Mouse (Mus musculus) MEL (cell line): ENCODE measurements around the gene Kif12. TPM values are rescaled to one million over a fixed set of nuclear protein-coding genes. Genes with fewer than 3 reads are reported as not detected.
A peak's percentile ranks its signal among the peaks of the same experiment; 100 is the strongest.

ENCODE experiments used
- DNase-seq: peaks from one replicate; pipeline ENCODE4 v3.0.0; 2011; ENCODE audit warnings: low read depth, low spot score
- H3K27ac ChIP-seq: 2 replicates; pipeline ENCODE4 v1.5.1; 2012; ENCODE audit warnings: low read depth, mild to moderate bottlenecking, control low read depth, low read length, moderate library complexity; ENCODE audit not compliant: control insufficient read depth
- H3K27me3 ChIP-seq, 2 experiments: fragments of 150-350 bp in 1 of 2; sonication (generic) in 1 of 2; 2 replicates each; pipeline ENCODE4 v1.6.1; 2012; ENCODE audit warnings: low read length in 2 of 2, mild to moderate bottlenecking in 2 of 2, improper control_type of control experiment in 1 of 2, moderate library complexity in 1 of 2; ENCODE audit not compliant: insufficient read depth in 2 of 2, control insufficient read depth in 1 of 2
- H3K36me3 ChIP-seq, 2 experiments: 2 replicates each; pipeline ENCODE4 v1.6.1; 2012 to 2014; ENCODE audit warnings: low read length in 2 of 2, improper control_type of control experiment in 1 of 2, inconsistent platforms in 1 of 2, mild to moderate bottlenecking in 1 of 2; ENCODE audit not compliant: insufficient read depth in 2 of 2, control insufficient read depth in 1 of 2
- H3K4me1 ChIP-seq, 2 experiments: fragments of 150-350 bp in 1 of 2; sonication (generic) in 1 of 2; 2 replicates each; pipeline ENCODE4 v1.6.1; 2012; ENCODE audit warnings: low read length in 2 of 2, improper control_type of control experiment in 1 of 2, mild to moderate bottlenecking in 1 of 2; ENCODE audit not compliant: insufficient read depth in 2 of 2, control insufficient read depth in 1 of 2
- H3K4me3 ChIP-seq, 2 experiments: fragments of 150-350 bp in 1 of 2; sonication (generic) in 1 of 2; 2 replicates each; pipeline ENCODE4 v1.5.1; 2012; ENCODE audit warnings: low read depth in 2 of 2, low read length in 2 of 2, mild to moderate bottlenecking in 2 of 2, moderate library complexity in 2 of 2, control low read depth in 1 of 2, improper control_type of control experiment in 1 of 2; ENCODE audit not compliant: control insufficient read depth in 1 of 2, insufficient read depth in 1 of 2
- H3K79me2 ChIP-seq: 2 replicates; pipeline ENCODE4 v1.6.1; 2012; ENCODE audit warnings: mild to moderate bottlenecking, low read length, moderate library complexity; ENCODE audit not compliant: control insufficient read depth, poor library complexity, insufficient read depth
- H3K9ac ChIP-seq: 2 replicates; pipeline ENCODE4 v1.6.1; 2012; ENCODE audit warnings: low read depth, mild to moderate bottlenecking, control low read depth, low read length, moderate library complexity; ENCODE audit not compliant: control insufficient read depth, poor library complexity, severe bottlenecking
- H3K9me3 ChIP-seq: fragments of 150-350 bp; sonication (generic); replicated peaks from 2 replicates; pipeline ENCODE4 v1.6.1; 2012; ENCODE audit warnings: mild to moderate bottlenecking, low read length, improper control_type of control experiment, moderate library complexity; ENCODE audit not compliant: insufficient read depth
- CHD1 ChIP-seq: IDR thresholded peaks from 2 replicates; pipeline ENCODE4 v1.6.1; 2012; ENCODE audit warnings: low read depth, mild to moderate bottlenecking, inconsistent platforms, low read length, improper control_type of control experiment
- CTCF ChIP-seq, 3 experiments: IDR thresholded peaks in 2 of 3; conservative IDR thresholded peaks in 1 of 3; 2 replicates each; pipeline ENCODE4 v1.5.1; 2011 to 2012; ENCODE audit warnings: low read length in 3 of 3, low read depth in 2 of 3, mild to moderate bottlenecking in 2 of 3, improper control_type of control experiment in 1 of 3, inconsistent platforms in 1 of 3, mixed read lengths in 1 of 3, moderate library complexity in 1 of 3; ENCODE audit not compliant: control insufficient read depth in 1 of 3, insufficient read depth in 1 of 3, poor library complexity in 1 of 3, severe bottlenecking in 1 of 3
- ELF1 ChIP-seq: IDR thresholded peaks from 2 replicates; pipeline ENCODE4 v1.6.1; 2014; ENCODE audit warnings: low read depth, mild to moderate bottlenecking, inconsistent platforms, low read length, improper control_type of control experiment, moderate library complexity
- ETS1 ChIP-seq: IDR thresholded peaks from 2 replicates; pipeline ENCODE4 v1.6.1; 2012; ENCODE audit warnings: low read depth, mild to moderate bottlenecking, inconsistent platforms, low read length, improper control_type of control experiment, moderate library complexity
- KAT2A ChIP-seq: conservative IDR thresholded peaks from 2 replicates; pipeline ENCODE4 v1.6.1; 2012; ENCODE audit warnings: low read depth, low read length, improper control_type of control experiment, inconsistent platforms
- MAFK ChIP-seq: IDR thresholded peaks from 2 replicates; pipeline ENCODE4 v1.6.1; 2011; ENCODE audit warnings: low read depth, mild to moderate bottlenecking, low read length, improper control_type of control experiment, borderline replicate concordance
- MEF2A ChIP-seq: IDR thresholded peaks from 2 replicates; pipeline ENCODE4 v1.6.1; 2014; ENCODE audit warnings: low read depth, mild to moderate bottlenecking, inconsistent platforms, low read length, improper control_type of control experiment; ENCODE audit not compliant: poor library complexity, insufficient replicate concordance, severe bottlenecking; ENCODE audit errors: extremely low read depth
- MXI1 ChIP-seq: IDR thresholded peaks from 2 replicates; pipeline ENCODE4 v1.6.1; 2011; ENCODE audit warnings: mild to moderate bottlenecking, low read depth, low read length, improper control_type of control experiment
- MYB ChIP-seq: IDR thresholded peaks from 2 replicates; pipeline ENCODE4 v1.6.1; 2011; ENCODE audit warnings: mild to moderate bottlenecking, low read depth, low read length, improper control_type of control experiment
- MYC ChIP-seq: IDR thresholded peaks from 2 replicates; pipeline ENCODE4 v1.6.1; 2011; ENCODE audit warnings: low read depth, mild to moderate bottlenecking, low read length, improper control_type of control experiment, moderate library complexity
- NELFE ChIP-seq: IDR thresholded peaks from 2 replicates; pipeline ENCODE4 v1.6.1; 2011; ENCODE audit warnings: low read depth, low read length, improper control_type of control experiment
- NRF1 ChIP-seq: IDR thresholded peaks from 2 replicates; pipeline ENCODE4 v1.6.1; 2014; ENCODE audit warnings: low read depth, mild to moderate bottlenecking, inconsistent platforms, low read length, improper control_type of control experiment, moderate library complexity; ENCODE audit not compliant: poor library complexity, insufficient read depth, severe bottlenecking
- POLR2AphosphoS2 ChIP-seq: IDR thresholded peaks from 2 replicates; pipeline ENCODE4 v1.6.1; 2011; ENCODE audit warnings: low read length, improper control_type of control experiment
- RAD21 ChIP-seq: IDR thresholded peaks from 2 replicates; pipeline ENCODE4 v1.6.1; 2011; ENCODE audit warnings: mild to moderate bottlenecking, low read depth, low read length, improper control_type of control experiment
- SIN3A ChIP-seq: IDR thresholded peaks from 2 replicates; pipeline ENCODE4 v1.6.1; 2012; ENCODE audit warnings: low read length, improper control_type of control experiment, inconsistent platforms
- TAL1 ChIP-seq: IDR thresholded peaks from 2 replicates; pipeline ENCODE4 v1.6.1; 2012; ENCODE audit warnings: mild to moderate bottlenecking, inconsistent platforms, low read length, moderate library complexity, mixed read lengths
- TBP ChIP-seq: IDR thresholded peaks from 2 replicates; pipeline ENCODE4 v1.8.0; 2011; ENCODE audit warnings: low read depth, low read length, improper control_type of control experiment
- USF1 ChIP-seq: IDR thresholded peaks from 2 replicates; pipeline ENCODE4 v1.6.1; 2014; ENCODE audit warnings: low read depth, mild to moderate bottlenecking, inconsistent platforms, low read length, improper control_type of control experiment, moderate library complexity
- USF2 ChIP-seq, 2 experiments: IDR thresholded peaks; 2 replicates each; pipeline ENCODE4 v1.6.1; 2011 to 2012; ENCODE audit warnings: improper control_type of control experiment in 2 of 2, low read length in 2 of 2, borderline replicate concordance in 1 of 2, inconsistent platforms in 1 of 2, low read depth in 1 of 2, mild to moderate bottlenecking in 1 of 2; ENCODE audit not compliant: insufficient read depth in 1 of 2
- ZKSCAN1 ChIP-seq: IDR thresholded peaks from 2 replicates; pipeline ENCODE4 v1.6.1; 2012; ENCODE audit warnings: low read depth, mild to moderate bottlenecking, inconsistent platforms, low read length, improper control_type of control experiment, moderate library complexity
- ZMIZ1 ChIP-seq: IDR thresholded peaks from 2 replicates; pipeline ENCODE4 v1.6.1; 2012; ENCODE audit warnings: low read depth, mild to moderate bottlenecking, inconsistent platforms, low read length, improper control_type of control experiment, moderate library complexity
- ZNF384 ChIP-seq: IDR thresholded peaks from 2 replicates; pipeline ENCODE4 v1.6.1; 2012; ENCODE audit warnings: low read depth, mild to moderate bottlenecking, inconsistent platforms, low read length, improper control_type of control experiment
- polyA plus RNA-seq, 2 experiments: library from polyadenylated mRNA; stranded (reverse) in 1 of 2; unstranded in 1 of 2; fragments of >175 nt in 1 of 2; fragments of >200 nt in 1 of 2; gene quantifications; 2 replicates each; pipeline versions ENCODE4 v1.2.1 to v1.2.4; 2012; ENCODE audit warnings: low replicate concordance in 2 of 2, low read depth in 1 of 2; ENCODE audit not compliant: insufficient read length in 2 of 2, insufficient read depth in 1 of 2, missing spikeins in 1 of 2
- total RNA-seq: library from RNA; depleted of rRNA; stranded (reverse); fragments of 300-350 nt; gene quantifications from 2 replicates; pipeline ENCODE4 v1.2.3, GENCODE M21; 2012

The Kif12 gene
- total and polyA plus RNA-seq, 3 experiments, result not detected

GRCm38 (mm10) chr4:63154028-63154427 is 17.9 kb downstream of the Kif12 start:
- Histone ChIP-seq H3K27ac (no peak overlapping the region), H3K9me3 (no peaks in the 10 kb centered on the region), H3K4me3 (no peak overlapping the region), H3K9ac (no peak overlapping the region), H3K79me2 (no peaks in the 10 kb centered on the region), H3K4me1 (no peaks in the 10 kb centered on the region), H3K36me3 (no peaks in the 10 kb centered on the region), H3K27me3 (no peaks in the 10 kb centered on the region)
- no peak for TF ChIP-seq NRF1
- TF ChIP-seq MXI1, result no peak
- no peak for TF ChIP-seq SIN3A
- TF ChIP-seq CHD1, result no peak
- TF ChIP-seq ELF1, result no peak
- no peak for TF ChIP-seq POLR2AphosphoS2
- TF ChIP-seq ZNF384, result no peak
- TF ChIP-seq KAT2A, result no peak
- TF ChIP-seq NELFE, result no peak
- TF ChIP-seq MEF2A, result no peak
- no peak for DNase-seq

- Histone ChIP-seq H3K4me1 (no peaks in the 10 kb centered on the region), H3K27me3 (no peaks in the 10 kb centered on the region), H3K79me2 (no peaks in the 10 kb centered on the region), H3K9ac (no peak overlapping the region), H3K4me3 (no peak overlapping the region), H3K27ac (no peak overlapping the region), H3K36me3 (no peaks in the 10 kb centered on the region), H3K9me3 (no peaks in the 10 kb centered on the region)
- TF ChIP-seq ZKSCAN1 (no peak), TBP (no peak), TAL1 (no peak), RAD21 (no peak), CTCF (IDR thresholded peaks at IDR 0.05 in 2 of 3, conservative IDR thresholded peaks at IDR 0.05 in 1 of 3; ENCODE audit: control insufficient read depth in 1 of 3, insufficient read depth in 1 of 3, low read depth in 2 of 3, low read length in 3 of 3, poor library complexity in 1 of 3, severe bottlenecking in 1 of 3) (no peak), ZNF384 (no peak), ETS1 (no peak)
- no peak for DNase-seq
These were observed 20.8 kb downstream of the Kif12 start for GRCm38 (mm10) chr4:63151127-63151526.

- Histone ChIP-seq H3K79me2 (no peaks in the 10 kb centered on the region), H3K4me1 (no peaks in the 10 kb centered on the region), H3K36me3 (no peaks in the 10 kb centered on the region), H3K27me3 (no peaks in the 10 kb centered on the region), H3K9me3 (no peaks in the 10 kb centered on the region), H3K27ac (no peak overlapping the region), H3K9ac (no peak overlapping the region), H3K4me3 (no peak overlapping the region)
- DNase-seq, result peak; percentile 13
- TF ChIP-seq ZMIZ1, result no peak
- no peak for TF ChIP-seq KAT2A
- TF ChIP-seq MYC, result no peak
- peak in 2 of 3 experiments; percentile 27 to 38; a peak in 4 of 6 replicates for TF ChIP-seq CTCF (IDR thresholded peaks at IDR 0.05 in 2 of 3, conservative IDR thresholded peaks at IDR 0.05 in 1 of 3; ENCODE audit: control insufficient read depth in 1 of 3, insufficient read depth in 1 of 3, low read depth in 2 of 3, low read length in 3 of 3, poor library complexity in 1 of 3, severe bottlenecking in 1 of 3)
- TF ChIP-seq USF1, result no peak
- TF ChIP-seq RAD21, result peak; percentile 29
- TF ChIP-seq ETS1, result no peak
- no peak for TF ChIP-seq USF2 (IDR thresholded peaks at IDR 0.05; ENCODE audit: borderline replicate concordance in 1 of 2, insufficient read depth in 1 of 2, low read depth in 1 of 2, low read length in 2 of 2)
- TF ChIP-seq MYB, result no peak
- TF ChIP-seq NELFE, result no peak
- no peak for TF ChIP-seq MAFK
These were observed 24.7 kb downstream of the Kif12 start for GRCm38 (mm10) chr4:63147268-63147667.
